Mouse (Mus musculus) heart, embryonic 13.5 days (tissue): ENCODE measurements around the gene Itgb2. TPM values are rescaled to one million over a fixed set of nuclear protein-coding genes. Genes with fewer than 3 reads are reported as not detected.
A peak's percentile ranks its signal among the peaks of the same experiment; 100 is the strongest.

Experiments
- ATAC-seq: fragments of 200-750 bp; cut with Nextera tagmentation; 2 replicates; pipeline ENCODE4 v1.8.0; 2017; ENCODE audit warnings: moderate TSS enrichment; ENCODE audit not compliant: insufficient number of reproducible peaks, low FRiP score, low TSS enrichment; ENCODE audit errors: extremely low read depth
- H3K27ac ChIP-seq: fragments of 300-500 bp; sonication (generic); replicated peaks from 2 replicates; pipeline ENCODE4 v1.5.1; 2015; ENCODE audit warnings: moderate library complexity, mild to moderate bottlenecking, inconsistent platforms
- H3K27me3 ChIP-seq: fragments of 300-500 bp; sonication (generic); replicated peaks from 2 replicates; pipeline ENCODE4 v1.6.1; 2015; ENCODE audit warnings: mild to moderate bottlenecking, inconsistent platforms
- H3K36me3 ChIP-seq: fragments of 300-500 bp; sonication (generic); 2 replicates; pipeline ENCODE4 v1.6.1; 2015; ENCODE audit warnings: mild to moderate bottlenecking, inconsistent platforms
- H3K4me1 ChIP-seq: fragments of 300-500 bp; sonication (generic); 2 replicates; pipeline ENCODE4 v1.6.1; 2015; ENCODE audit warnings: inconsistent platforms
- H3K4me2 ChIP-seq: fragments of 300-500 bp; sonication (generic); 2 replicates; pipeline ENCODE4 v1.6.1; 2015; ENCODE audit warnings: inconsistent platforms, mild to moderate bottlenecking, moderate library complexity
- H3K4me3 ChIP-seq: fragments of 300-500 bp; sonication (generic); 2 replicates; pipeline ENCODE4 v1.5.1; 2015; ENCODE audit warnings: moderate library complexity, mild to moderate bottlenecking, inconsistent platforms
- H3K9ac ChIP-seq: fragments of 300-500 bp; sonication (generic); 2 replicates; pipeline ENCODE4 v1.6.1; 2015; ENCODE audit warnings: inconsistent platforms, mild to moderate bottlenecking, moderate library complexity
- H3K9me3 ChIP-seq: fragments of 300-500 bp; sonication (generic); 2 replicates; pipeline ENCODE4 v1.6.1; 2016; ENCODE audit warnings: inconsistent platforms
- WGBS: fragments of 180-500 bp; shearing (Covaris S2); methylation state at CpG from one replicate; pipeline ENCODE4 v1.1.7; 2015; ENCODE audit warnings: mixed read lengths; 5-methylcytosine and 5-hydroxymethylcytosine counted together
- polyA plus RNA-seq: library from polyadenylated mRNA; unstranded; fragments of >200 nt; fragmentation: Nextera tagmentation; extraction: Ambion mirVana; gene quantifications from 2 replicates; pipeline ENCODE4 v1.2.1, GENCODE M21; 2015

The Itgb2 gene
- polyA plus RNA-seq, 1 experiment from 2014 or later, result 1.5 TPM

DNA sequence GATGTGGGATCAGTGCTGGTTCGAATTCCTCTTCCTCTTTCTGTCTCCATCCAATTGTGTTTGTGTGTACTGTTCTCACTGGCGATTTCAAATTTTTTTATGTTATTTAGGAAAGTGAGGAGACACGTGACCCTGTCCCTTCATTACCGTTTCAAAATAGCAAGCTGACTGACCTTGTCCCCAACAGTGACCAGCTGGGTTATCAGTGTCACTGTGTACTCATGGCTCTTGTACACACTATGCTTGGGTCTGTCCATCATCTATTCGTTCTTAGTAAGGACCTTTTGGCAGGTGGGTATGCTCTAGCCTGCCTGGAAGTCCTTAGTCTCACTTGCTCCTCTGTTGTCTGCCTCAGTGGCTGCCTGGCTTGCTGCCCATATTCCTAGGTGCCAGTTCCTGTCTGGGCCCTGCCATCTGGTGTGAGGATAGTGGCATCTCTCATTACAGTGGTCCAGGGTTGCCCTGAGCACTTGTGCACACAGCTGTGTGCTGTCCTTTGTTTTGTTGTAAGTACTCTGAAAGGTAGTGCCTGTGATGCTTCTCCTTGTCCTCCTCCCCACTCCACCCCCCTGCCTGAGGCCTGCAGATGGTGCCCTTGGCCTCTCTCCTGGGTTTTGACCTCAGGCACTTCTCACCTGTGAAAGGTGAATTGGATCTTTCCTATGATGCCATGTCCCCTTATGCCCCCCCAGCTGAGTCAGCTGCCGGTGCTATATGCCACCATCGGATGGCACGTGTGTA lies 80.3 kb downstream of the Itgb2 start:
- 83% methylated on average over 8 of the region's 8 CpGs for WGBS
- no peak for ATAC-seq
- Histone ChIP-seq H3K27ac (no peak overlapping the region), H3K36me3 (peaks cover 72% of the 10 kb centered on the region), H3K4me2 (no peak overlapping the region), H3K4me1 (peaks cover 35% of the 10 kb centered on the region), H3K9me3 (no peaks in the 10 kb centered on the region), H3K4me3 (no peak overlapping the region), H3K9ac (no peak overlapping the region), H3K27me3 (no peaks in the 10 kb centered on the region)

DNA sequence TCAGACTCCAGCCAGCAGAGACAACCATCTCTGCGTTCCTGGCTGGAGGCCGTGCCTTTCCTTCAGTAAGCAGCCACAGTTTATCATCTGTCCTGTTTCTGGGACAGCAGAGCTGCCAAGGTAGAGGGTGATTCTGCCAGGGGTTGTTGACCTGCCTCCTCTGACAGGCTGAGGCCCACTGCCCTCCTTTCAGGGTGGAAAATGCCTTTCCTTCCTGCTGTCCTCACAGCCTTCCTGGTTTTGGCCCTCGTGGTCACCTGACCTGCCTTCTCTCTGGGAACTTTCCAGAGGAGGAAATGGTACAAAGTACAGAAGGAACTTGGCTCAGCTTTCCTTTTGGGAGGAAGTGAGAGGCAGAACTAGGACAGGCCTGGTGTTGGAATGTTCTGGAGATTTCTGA lies 83.4 kb downstream of the Itgb2 start:
- peaks cover 93% of the 10 kb centered on the region for H3K36me3 ChIP-seq
- no peaks in the 10 kb centered on the region for H3K9me3 ChIP-seq
- no peak overlapping the region for H3K9ac ChIP-seq
- peaks cover 13% of the 10 kb centered on the region for H3K4me1 ChIP-seq
- H3K4me2 ChIP-seq, result no peak overlapping the region
- peak overlapping the region; percentile 83 for H3K27ac ChIP-seq
- 68% methylated on average over 3 of the region's 3 CpGs for WGBS
- no peak overlapping the region for H3K4me3 ChIP-seq
- ATAC-seq, result no peak
- H3K27me3 ChIP-seq, result no peaks in the 10 kb centered on the region

Other genes with a start within 250 kb of the Itgb2 start
- gene Adarb1, start 112.0 kb upstream of the Itgb2 start, polyA plus RNA-seq, result 10.7 and 12.1 TPM in 2 replicates
- gene Fam207a, start 14.5 kb upstream of the Itgb2 start, polyA plus RNA-seq, result 23.9 and 24.0 TPM in 2 replicates
- 103 and 110 TPM in 2 replicates for gene Pttg1ip, start 51.5 kb downstream of the Itgb2 start, polyA plus RNA-seq
- gene Sumo3, start 75.8 kb downstream of the Itgb2 start, polyA plus RNA-seq, result 171 and 186 TPM in 2 replicates
- 2.8 TPM in 1 of 2 replicates, not detected in the other for gene Gm49325, start 75.9 kb downstream of the Itgb2 start, polyA plus RNA-seq
- 78.6 and 81.9 TPM in 2 replicates for gene Ube2g2, start 92.0 kb downstream of the Itgb2 start, polyA plus RNA-seq
- gene Tspear, start 156.3 kb downstream of the Itgb2 start, polyA plus RNA-seq, result 0.07 TPM in 1 of 2 replicates, not detected in the other
- not detected in 2 replicates for gene Gm19402, start 160.5 kb downstream of the Itgb2 start, polyA plus RNA-seq
- not detected in 2 replicates for gene Gm9508, start 167.0 kb downstream of the Itgb2 start, polyA plus RNA-seq
- not detected in 2 replicates for gene Gm10272, start 176.4 kb downstream of the Itgb2 start, polyA plus RNA-seq
- not detected in 2 replicates for gene Gm10024, start 181.2 kb downstream of the Itgb2 start, polyA plus RNA-seq
- not detected in 2 replicates for gene Gm10142, start 185.6 kb downstream of the Itgb2 start, polyA plus RNA-seq
- not detected in 2 replicates for gene Krtap12-1, start 190.3 kb downstream of the Itgb2 start, polyA plus RNA-seq
- not detected in 2 replicates for gene Gm10100, start 196.2 kb downstream of the Itgb2 start, polyA plus RNA-seq
- gene Gm18596, start 212.4 kb downstream of the Itgb2 start, polyA plus RNA-seq, result not detected in 2 replicates
- not detected in 2 replicates for gene Gm9736, start 221.1 kb downstream of the Itgb2 start, polyA plus RNA-seq
- gene Gm3233, start 229.4 kb downstream of the Itgb2 start, polyA plus RNA-seq, result not detected in 2 replicates
- gene Gm3238, start 241.1 kb downstream of the Itgb2 start, polyA plus RNA-seq, result not detected in 2 replicates
- gene Gm7138, start 246.7 kb downstream of the Itgb2 start, polyA plus RNA-seq, result not detected in 2 replicates